Mouse (Mus musculus) testis, adult 2 months (tissue): ENCODE results near the gene Otop2. TPM values are rescaled to one million over a fixed set of nuclear protein-coding genes. Genes with fewer than 3 reads are reported as not detected.

Experiments used
- H3K27ac ChIP-seq: fragments of 200-500 bp; 2 replicates; pipeline ENCODE4 v1.5.1; 2012; ENCODE audit warnings: low read depth, low read length; ENCODE audit not compliant: control insufficient read depth, insufficient read depth
- H3K27me3 ChIP-seq: fragments of 200-500 bp; 2 replicates; pipeline ENCODE4 v1.6.1; 2012; ENCODE audit warnings: mild to moderate bottlenecking, low read length, moderate library complexity; ENCODE audit not compliant: control insufficient read depth, insufficient read depth
- H3K36me3 ChIP-seq: fragments of 200-500 bp; 2 replicates; pipeline ENCODE4 v1.6.1; 2012; ENCODE audit warnings: mild to moderate bottlenecking, low read length; ENCODE audit not compliant: control insufficient read depth, insufficient read depth
- H3K4me1 ChIP-seq: fragments of 200-500 bp; 2 replicates; pipeline ENCODE4 v1.6.1; 2012; ENCODE audit warnings: low read length; ENCODE audit not compliant: control insufficient read depth, insufficient read depth
- H3K4me3 ChIP-seq: fragments of 200-500 bp; 2 replicates; pipeline ENCODE4 v1.5.1; 2012; ENCODE audit warnings: low read depth, mild to moderate bottlenecking, low read length, moderate library complexity, mixed read lengths; ENCODE audit not compliant: control insufficient read depth
- CTCF ChIP-seq: fragments of 200-500 bp; IDR thresholded peaks from 2 replicates; pipeline ENCODE4 v1.5.1; 2012; ENCODE audit warnings: low read depth, mild to moderate bottlenecking, inconsistent platforms, low read length, moderate library complexity; ENCODE audit not compliant: control insufficient read depth, insufficient read depth, insufficient replicate concordance
- POLR2A ChIP-seq: fragments of 200-500 bp; IDR thresholded peaks from 2 replicates; pipeline ENCODE4 v1.6.1; 2012; ENCODE audit warnings: low read depth, mild to moderate bottlenecking, inconsistent platforms, low read length, moderate library complexity; ENCODE audit not compliant: control insufficient read depth
- polyA plus RNA-seq: library from polyadenylated mRNA; depleted of rRNA; stranded (reverse); fragments of >200 nt; gene quantifications from 2 replicates; pipeline ENCODE4 v1.2.3, GENCODE M21; 2012

Gene Otop2
- polyA plus RNA-seq, 1 experiment, result 8.5 TPM

- Histone ChIP-seq H3K4me1 (peaks cover 18% of the 10 kb centered on the region), H3K27me3 (no peaks in the 10 kb centered on the region; the same call in 1 of the 2 replicates), H3K27ac (no peak overlapping the region), H3K4me3 (no peak overlapping the region), H3K36me3 (no peaks in the 10 kb centered on the region)
- TF ChIP-seq CTCF (no peak), POLR2A (no peak)
Measured at GRCm38 (mm10) chr11:115266400-115266778, 40.6 kb upstream of the Otop2 start.

DNA sequence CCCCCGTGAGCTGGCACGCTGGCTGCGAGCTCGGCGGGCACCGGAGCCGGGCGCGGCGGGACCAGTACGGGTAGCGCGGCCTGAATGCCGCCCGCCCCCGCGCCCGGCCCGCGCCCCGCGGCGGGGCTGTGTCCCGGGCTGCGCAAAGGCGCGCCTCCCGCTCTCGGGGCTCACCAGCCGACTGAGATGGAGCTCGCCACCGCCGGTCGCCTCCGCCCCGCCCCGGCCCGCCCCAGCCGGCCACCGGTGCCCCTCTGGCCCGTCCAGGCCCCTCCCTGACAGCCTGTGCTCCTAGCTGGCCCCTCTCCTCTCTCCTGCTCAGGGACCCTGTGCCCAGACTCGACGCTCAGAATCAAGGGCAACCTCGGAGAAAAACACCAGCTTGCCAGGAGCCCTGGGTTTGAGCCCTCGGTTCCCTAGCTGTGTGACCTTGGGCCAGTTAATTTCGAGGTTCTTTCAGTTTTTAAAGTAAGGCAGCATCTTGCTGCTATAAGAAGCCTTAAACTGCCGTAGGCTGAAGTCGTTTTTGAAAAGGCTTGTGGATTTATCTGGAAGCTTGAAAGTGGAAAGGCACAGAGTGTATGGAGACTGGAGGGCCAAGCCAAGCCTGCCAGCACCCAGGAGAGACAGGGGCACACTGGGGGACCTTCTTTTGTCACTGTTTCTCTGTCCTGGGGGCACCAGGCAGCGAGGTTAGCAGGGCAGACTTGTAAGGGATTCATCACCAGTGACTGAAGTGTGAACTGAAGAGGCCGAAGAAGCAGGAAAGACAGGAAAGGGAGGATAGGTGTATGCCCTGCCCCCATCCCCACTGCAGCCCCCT, 39.7 kb upstream of the Otop2 start, which contains the start of gene Grin2c:
Grin2c (minus strand) TSS at position 183 of the 823 bp plus-strand sequence.
- Histone ChIP-seq H3K36me3 (no peaks in the 10 kb centered on the region), H3K4me3 (no peak within 1 kb of the TSS; the same call in 1 of the 2 replicates), H3K4me1 (peaks cover 18% of the 10 kb centered on the region), H3K27me3 (no peaks in the 10 kb centered on the region; the same call in 1 of the 2 replicates), H3K27ac (no peak within 1 kb of the TSS)
- TF ChIP-seq CTCF (no peak), POLR2A (no peak)

DNA sequence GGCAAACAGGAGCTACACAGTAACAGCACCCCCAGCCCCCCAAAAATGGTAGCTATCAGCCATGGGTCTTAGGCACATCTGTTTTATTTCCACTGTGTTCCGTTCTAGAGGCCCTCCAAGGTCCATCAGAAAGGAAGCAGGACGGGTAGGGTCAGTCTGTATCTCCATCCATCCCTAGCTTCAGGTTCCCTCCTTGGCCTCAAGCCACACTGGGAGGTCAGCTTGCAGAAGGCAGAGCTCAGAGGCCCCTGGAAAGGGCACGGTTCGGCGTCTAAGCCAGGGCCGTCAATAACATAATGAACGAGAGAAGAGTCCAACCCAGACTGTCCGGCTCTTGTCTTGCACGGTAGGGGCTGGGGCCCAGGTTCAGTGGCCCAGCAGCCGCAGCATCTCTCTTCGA, 39.0 kb upstream of the Otop2 start:
- peaks cover 18% of the 10 kb centered on the region for H3K4me1 ChIP-seq
- H3K36me3 ChIP-seq, result no peaks in the 10 kb centered on the region
- no peaks in the 10 kb centered on the region; the same call in 1 of the 2 replicates for H3K27me3 ChIP-seq
- no peak overlapping the region for H3K27ac ChIP-seq
- TF ChIP-seq CTCF (no peak), POLR2A (no peak)
- no peak overlapping the region for H3K4me3 ChIP-seq

DNA sequence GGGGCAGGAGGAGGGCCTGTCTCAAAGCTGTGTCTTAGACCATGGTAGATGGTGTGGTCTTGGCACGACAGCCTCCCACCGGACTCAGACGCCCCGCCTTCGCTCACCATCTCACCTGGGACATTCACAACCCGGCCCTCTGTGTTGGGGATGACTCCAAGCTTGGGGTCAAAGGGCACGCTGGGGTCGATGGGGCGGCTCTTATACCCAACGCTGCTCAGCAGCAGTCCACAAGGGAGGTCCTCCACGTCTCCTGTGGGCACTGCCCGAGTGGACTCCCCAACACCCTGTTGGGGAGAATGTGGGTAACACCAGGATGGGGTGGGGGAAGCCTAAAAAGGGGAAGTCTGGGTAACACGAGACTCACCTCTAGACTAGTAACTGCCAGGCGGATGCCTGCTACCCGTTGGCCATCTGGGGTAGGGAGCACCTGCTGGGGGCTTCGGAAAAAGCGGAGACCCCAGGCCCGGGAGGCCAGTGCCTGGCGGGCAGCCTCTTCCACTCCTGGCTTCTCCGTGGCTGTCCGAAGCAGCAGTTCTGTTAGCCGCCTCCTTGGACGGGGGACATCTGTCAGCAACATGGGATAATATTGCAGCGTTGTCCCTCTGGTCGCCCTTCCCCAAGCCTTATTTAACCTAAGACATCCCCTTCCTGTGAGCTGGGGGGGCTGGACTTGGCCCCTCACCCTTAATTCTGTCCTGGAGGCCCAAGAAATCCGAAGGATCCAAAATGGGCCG, 37.5 kb upstream of the Otop2 start:
- Histone ChIP-seq H3K36me3 (no peaks in the 10 kb centered on the region), H3K27ac (no peak overlapping the region), H3K27me3 (no peaks in the 10 kb centered on the region; the same call in 1 of the 2 replicates), H3K4me3 (no peak overlapping the region), H3K4me1 (peaks cover 18% of the 10 kb centered on the region)
- no peak for TF ChIP-seq CTCF
- no peak for TF ChIP-seq POLR2A

GRCm38 (mm10) chr11:115270148-115270861, 36.7 kb upstream of the Otop2 start:
- H3K36me3 ChIP-seq, result no peaks in the 10 kb centered on the region
- H3K4me3 ChIP-seq, result no peak overlapping the region
- no peak overlapping the region for H3K27ac ChIP-seq
- peaks cover 16% of the 10 kb centered on the region for H3K4me1 ChIP-seq
- H3K27me3 ChIP-seq, result no peaks in the 10 kb centered on the region; the same call in 1 of the 2 replicates
- TF ChIP-seq CTCF (peak; percentile 89; the same call in 1 of the 2 replicates), POLR2A (no peak)

DNA sequence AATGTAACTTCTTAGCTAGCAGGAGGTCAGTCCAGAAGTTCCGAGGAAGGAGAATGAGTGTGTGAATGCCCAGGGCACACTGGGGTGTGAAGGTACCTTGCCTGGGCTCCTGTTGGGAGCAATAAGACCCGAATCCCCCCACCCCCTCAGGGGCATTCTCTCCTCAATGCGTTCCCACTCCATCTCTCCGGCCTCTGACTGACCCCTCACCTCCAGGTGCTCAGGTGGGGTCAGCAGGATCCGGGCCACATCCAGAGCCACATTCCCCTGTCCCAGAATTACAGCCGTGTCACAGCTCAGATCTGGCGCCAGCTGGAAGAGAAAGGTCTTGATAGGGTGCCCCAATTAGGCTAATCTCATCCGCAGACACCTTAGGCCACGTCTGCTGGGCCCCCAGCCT, 35.9 kb upstream of the Otop2 start:
- H3K27me3 ChIP-seq, result no peaks in the 10 kb centered on the region; the same call in 1 of the 2 replicates
- peaks cover 11% of the 10 kb centered on the region for H3K4me1 ChIP-seq
- no peak overlapping the region for H3K4me3 ChIP-seq
- H3K36me3 ChIP-seq, result no peaks in the 10 kb centered on the region
- TF ChIP-seq POLR2A, result no peak
- no peak for TF ChIP-seq CTCF
- H3K27ac ChIP-seq, result no peak overlapping the region
